Mouse (Mus musculus): Measurements from ENCODE around the gene Sugct.

DNA sequence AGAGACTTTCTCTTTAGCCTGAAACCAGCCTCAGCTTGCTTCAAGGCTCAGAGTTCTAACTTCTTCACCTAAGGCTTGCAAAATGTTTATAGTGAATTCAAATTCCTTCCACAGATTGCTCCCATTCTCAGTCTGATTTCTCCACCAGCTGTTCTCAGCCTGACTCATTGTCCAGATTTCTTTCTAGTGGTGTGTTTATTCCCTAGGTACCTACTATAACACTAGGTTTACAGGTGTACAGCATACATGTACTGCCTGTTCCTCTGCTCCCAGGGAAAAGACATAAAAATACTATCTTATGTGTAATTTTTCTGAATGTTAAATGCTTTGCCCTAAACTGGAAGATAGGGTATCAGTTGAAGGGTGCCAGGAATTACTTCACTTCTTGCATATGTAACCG, 788.4 kb downstream of the Sugct start:
- TF ChIP-seq ZC3H11A (IDR thresholded peaks at IDR 0.05; ENCODE audit: borderline replicate concordance, low read depth, low read length) (no peak), MAFK (IDR thresholded peaks at IDR 0.05; ENCODE audit: insufficient read depth, low read depth, low read length) (no peak), CHD2 (IDR thresholded peaks at IDR 0.05; ENCODE audit: low read depth, low read length) (no peak), HCFC1 (IDR thresholded peaks at IDR 0.05; ENCODE audit: borderline replicate concordance, insufficient read depth, low read length) (no peak)
